Mouse (Mus musculus) E14TG2a.4 (cell line): ENCODE measurements around the gene Bcas3.

Source experiments
- H3K27me3 ChIP-seq: 2 replicates; pipeline ENCODE4 v1.6.1; 2014; ENCODE audit warnings: low read length, control low read depth; ENCODE audit not compliant: insufficient read depth
- H3K36me3 ChIP-seq: 2 replicates; pipeline ENCODE4 v1.6.1; 2014; ENCODE audit warnings: low read length, control low read depth; ENCODE audit not compliant: insufficient read depth
- H3K4me1 ChIP-seq: replicated peaks from 2 replicates; pipeline ENCODE4 v1.6.1; 2014; ENCODE audit warnings: low read depth, low read length, control low read depth
- H3K4me3 ChIP-seq: replicated peaks from 2 replicates; pipeline ENCODE4 v1.5.1; 2014; ENCODE audit warnings: mild to moderate bottlenecking, low read length
- H3K9me3 ChIP-seq: 2 replicates; pipeline ENCODE4 v1.6.1; 2014; ENCODE audit warnings: low read length, control low read depth
- CTCF ChIP-seq: conservative IDR thresholded peaks from 2 replicates; pipeline ENCODE4 v1.5.1; 2014; ENCODE audit warnings: low read length
- NANOG ChIP-seq: IDR thresholded peaks from 2 replicates; pipeline ENCODE4 v1.6.1; 2014; ENCODE audit warnings: borderline replicate concordance, low read length, mixed read lengths
- POU5F1 ChIP-seq: IDR thresholded peaks from 2 replicates; pipeline ENCODE4 v1.6.1; 2014; ENCODE audit warnings: low read length, borderline replicate concordance

Gene Bcas3

DNA sequence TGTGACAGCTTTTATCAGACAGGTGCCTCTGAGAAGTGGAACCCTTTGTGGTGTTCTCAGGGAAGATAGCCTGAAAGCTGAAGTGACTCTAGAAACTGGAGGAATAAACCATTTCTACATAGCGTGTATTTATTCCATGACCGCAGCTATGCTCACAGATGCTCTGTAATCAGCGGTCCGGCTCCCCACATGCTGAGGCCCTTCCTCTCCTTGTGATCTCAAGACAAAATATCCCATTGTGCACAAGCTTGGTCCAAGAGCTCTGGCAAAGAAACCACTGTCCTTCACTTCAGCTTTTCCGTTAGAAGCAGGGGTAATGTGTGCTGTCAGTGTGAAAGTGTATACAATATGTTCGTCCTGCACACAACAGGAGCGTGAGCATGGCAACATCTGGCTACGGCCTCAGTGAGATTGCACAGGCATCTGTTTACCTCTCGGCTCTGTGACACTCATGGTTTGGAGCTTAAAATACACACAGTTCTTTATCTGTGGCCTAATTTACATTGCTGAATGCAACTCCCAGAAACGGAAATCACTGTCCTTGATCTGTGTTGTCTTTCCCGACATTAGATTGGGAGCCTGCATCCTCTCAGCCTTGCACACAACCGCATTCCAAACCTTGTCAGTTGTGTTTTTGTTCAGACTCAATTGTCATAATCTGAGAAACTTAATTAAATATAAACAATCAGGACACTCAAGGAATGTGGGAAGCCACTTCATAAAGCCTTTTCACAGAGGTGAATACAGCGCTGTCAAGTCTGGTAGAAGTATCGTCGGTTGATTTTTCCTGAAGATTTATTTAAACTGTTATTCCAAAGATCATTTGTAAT is 225.1 kb downstream of the Bcas3 start:
- Histone ChIP-seq H3K9me3 (no peaks in the 10 kb centered on the region), H3K4me3 (no peak overlapping the region), H3K27me3 (no peaks in the 10 kb centered on the region), H3K36me3 (peaks cover 14% of the 10 kb centered on the region; the same call in 1 of the 2 replicates), H3K4me1 (no peaks in the 10 kb centered on the region; the same call in 1 of the 2 replicates)
- TF ChIP-seq POU5F1 (no peak), NANOG (no peak), CTCF (no peak)

DNA sequence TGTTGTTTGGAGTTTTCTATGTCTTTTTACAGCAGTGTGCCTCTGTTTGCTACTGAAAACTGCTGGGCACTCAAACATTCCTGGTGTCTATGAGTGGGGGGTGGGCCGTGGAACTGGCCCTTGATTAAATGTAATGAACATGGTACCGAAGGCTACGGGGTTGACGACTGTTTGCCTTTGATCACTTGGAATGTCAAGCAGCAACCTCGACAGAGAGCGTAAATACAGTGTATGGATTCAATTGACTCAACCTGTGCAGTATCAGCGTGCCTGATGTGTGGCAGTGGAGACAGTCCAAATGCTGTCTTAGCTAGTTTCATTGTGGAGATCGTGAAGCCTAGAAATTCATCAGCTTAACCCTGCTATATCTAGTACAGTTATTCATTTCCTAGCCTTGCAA is 231.1 kb downstream of the Bcas3 start:
- no peak for TF ChIP-seq CTCF
- H3K9me3 ChIP-seq = no peaks in the 10 kb centered on the region
- no peaks in the 10 kb centered on the region for H3K4me1 ChIP-seq
- H3K4me3 ChIP-seq = no peak overlapping the region
- H3K27me3 ChIP-seq = no peaks in the 10 kb centered on the region
- peaks cover 14% of the 10 kb centered on the region; the same call in 1 of the 2 replicates for H3K36me3 ChIP-seq

DNA sequence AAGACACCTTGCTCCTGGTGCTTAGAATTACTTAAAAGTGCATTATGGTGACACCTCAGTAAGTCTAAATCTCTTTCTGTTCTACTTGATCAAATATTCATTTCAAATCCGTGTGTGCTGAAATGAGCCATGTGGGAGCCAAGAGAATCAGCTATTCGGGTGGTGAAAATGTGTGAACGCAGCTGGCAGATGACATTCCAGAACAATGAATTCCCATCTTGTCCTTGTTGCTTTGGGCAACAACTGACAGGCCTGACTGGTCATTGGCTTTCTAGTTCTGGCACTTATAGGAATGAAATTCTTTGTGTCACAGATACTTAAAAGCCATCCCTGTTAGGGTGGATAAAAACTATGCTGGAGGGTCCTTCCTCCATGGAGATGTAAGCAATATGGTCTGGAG is 240.7 kb downstream of the Bcas3 start:
- no peak for TF ChIP-seq CTCF
- Histone ChIP-seq H3K27me3 (no peaks in the 10 kb centered on the region), H3K4me3 (no peak overlapping the region), H3K36me3 (0 out of 2 replicates have a peak, but pooled peaks cover 3% of the 10 kb centered on the region), H3K9me3 (no peaks in the 10 kb centered on the region), H3K4me1 (0 out of 2 replicates have a peak, but pooled peaks cover 2% of the 10 kb centered on the region)

DNA sequence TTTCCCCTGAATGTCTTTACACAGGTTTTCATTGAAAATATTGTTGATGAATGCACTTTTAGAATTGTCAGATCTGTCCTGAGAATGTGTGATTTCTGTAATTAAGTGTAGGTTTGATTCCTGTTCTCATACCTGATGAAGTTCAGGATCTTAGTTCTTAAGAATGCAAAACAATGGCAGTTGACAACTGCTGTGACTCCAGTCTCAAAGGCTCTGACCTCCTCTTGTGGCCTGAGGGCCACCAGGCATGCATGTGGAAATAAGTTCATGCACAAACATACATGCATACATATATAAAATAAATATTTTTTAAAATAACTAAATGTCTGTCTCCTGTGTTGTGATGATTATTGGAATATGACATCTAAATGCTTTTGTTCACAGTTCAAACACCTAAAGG is 246.3 kb downstream of the Bcas3 start:
- no peaks in the 10 kb centered on the region for H3K27me3 ChIP-seq
- 0 out of 2 replicates have a peak, but pooled peaks cover 2% of the 10 kb centered on the region for H3K4me1 ChIP-seq
- TF ChIP-seq CTCF (no peak), POU5F1 (no peak)
- H3K36me3 ChIP-seq = no peaks in the 10 kb centered on the region
- H3K4me3 ChIP-seq = no peak overlapping the region
- no peaks in the 10 kb centered on the region for H3K9me3 ChIP-seq

DNA sequence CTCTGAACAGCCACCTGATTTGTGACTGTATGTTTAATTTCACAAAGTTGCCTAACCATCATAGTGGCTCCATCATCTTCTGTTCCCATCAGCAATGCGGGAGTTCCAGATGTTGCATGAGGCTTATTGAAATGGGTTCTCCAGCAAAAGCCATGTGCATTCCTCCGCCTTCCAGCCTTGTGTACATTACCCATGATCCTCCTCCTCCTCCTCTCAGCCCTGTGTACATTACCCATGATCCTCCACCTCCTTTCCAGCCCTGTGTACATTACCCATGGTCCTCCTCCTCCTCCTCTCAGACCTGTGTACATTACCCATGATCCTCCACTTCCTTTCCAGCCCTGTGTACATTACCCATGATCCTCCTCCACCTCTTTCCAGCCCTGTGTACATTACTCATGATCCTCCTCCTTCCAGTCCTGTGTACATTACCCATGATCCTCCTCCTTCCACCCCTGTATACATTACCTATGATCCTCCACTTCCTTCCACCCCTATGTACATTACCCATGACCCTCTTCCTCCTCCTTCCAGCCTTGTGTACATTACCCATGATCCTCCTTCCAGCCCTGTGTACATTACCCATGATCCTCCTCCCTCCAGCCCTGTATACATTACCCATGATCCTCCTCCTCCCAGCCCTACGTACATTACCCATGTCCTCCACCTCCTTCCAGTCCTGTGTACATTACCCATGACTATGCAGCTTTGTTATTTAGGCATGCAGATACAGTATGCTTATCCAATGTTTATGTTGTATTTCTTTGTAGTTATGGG is 250.8 kb downstream of the Bcas3 start:
- no peak overlapping the region for H3K4me3 ChIP-seq

DNA sequence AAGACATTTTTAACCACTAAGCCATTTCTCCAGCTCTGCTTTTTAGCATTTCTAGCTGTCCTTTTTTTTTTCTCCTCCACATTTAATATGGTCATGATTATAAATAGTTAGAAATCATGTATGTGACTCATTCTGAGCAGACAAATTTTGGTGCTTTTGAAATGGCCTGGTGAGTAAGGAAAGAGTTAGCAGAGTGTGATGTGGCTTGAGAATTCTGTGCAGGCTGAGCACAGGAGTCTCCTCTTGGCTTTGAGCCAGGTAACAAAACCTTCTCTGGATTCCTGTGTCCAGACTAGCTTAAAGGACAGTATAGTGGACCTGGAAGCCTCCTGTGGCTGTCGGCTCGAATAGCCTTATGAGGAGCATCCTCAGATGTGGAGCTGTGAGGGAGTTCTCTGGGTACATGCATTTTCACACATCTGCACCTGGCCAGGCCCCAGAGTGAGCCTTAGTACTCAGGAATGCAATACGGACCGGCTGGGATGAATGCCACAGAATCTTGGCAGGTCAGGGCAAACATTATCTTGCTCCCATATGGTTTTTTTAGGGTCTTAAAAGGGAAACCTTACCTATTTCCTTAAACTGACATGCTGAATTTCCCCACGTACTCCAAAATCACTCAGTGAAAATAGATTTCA is 256.5 kb downstream of the Bcas3 start:
- Histone ChIP-seq H3K4me1 (peaks cover 6% of the 10 kb centered on the region; the same call in 1 of the 2 replicates), H3K27me3 (no peaks in the 10 kb centered on the region), H3K9me3 (no peaks in the 10 kb centered on the region), H3K4me3 (no peak overlapping the region), H3K36me3 (no peaks in the 10 kb centered on the region)
- TF ChIP-seq POU5F1 (no peak), NANOG (no peak), CTCF (no peak)

More for the DNA sequence above, 250.8 kb downstream of the Bcas3 start:
- Histone ChIP-seq H3K4me1 (no peaks in the 10 kb centered on the region), H3K27me3 (no peaks in the 10 kb centered on the region), H3K36me3 (no peaks in the 10 kb centered on the region), H3K9me3 (no peaks in the 10 kb centered on the region)
- no peak for TF ChIP-seq NANOG
- no peak for TF ChIP-seq CTCF
- no peak for TF ChIP-seq POU5F1

DNA sequence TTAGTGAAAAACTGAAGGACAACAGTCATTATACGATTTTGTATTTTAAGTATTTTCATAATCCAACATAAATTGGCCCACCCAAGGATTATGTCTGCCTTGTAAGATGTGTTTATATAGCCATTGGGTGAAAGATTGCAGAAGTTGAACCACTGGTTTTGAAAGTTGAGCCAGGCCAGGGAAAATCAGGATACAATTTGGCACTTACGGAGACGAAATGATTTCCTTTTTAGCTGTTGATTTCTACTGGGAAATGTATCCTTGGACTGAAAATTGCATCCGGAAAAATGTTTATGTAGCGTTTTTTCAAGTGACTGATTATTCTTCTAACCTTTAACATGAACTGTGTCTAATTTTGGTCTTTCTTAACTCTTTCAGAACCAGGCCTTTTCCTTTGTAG is 260.1 kb downstream of the Bcas3 start:
- peaks cover 6% of the 10 kb centered on the region; the same call in 1 of the 2 replicates for H3K4me1 ChIP-seq
- no peak overlapping the region for H3K4me3 ChIP-seq
- no peaks in the 10 kb centered on the region for H3K36me3 ChIP-seq
- TF ChIP-seq POU5F1 (no peak), NANOG (no peak), CTCF (no peak)
- H3K27me3 ChIP-seq = no peaks in the 10 kb centered on the region
- no peaks in the 10 kb centered on the region for H3K9me3 ChIP-seq

DNA sequence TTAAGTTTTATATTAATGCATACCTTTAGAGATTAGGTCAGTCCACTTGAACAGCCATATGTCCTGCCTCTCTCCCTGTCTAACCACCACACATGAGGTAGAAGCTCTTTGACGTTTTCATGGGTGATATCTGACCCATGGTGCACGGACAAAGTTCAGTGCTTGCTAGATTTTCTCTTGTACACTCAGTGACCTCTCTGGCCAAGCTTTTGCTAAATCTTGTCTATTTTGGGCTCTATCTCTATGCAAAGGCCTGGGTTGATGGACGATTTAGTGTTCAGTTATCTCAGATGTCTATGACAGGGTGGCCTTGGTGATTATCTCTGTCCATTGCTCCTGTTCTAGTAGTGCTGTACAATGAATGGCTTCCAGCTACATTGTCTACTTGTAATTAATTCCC is 260.6 kb downstream of the Bcas3 start:
- Histone ChIP-seq H3K9me3 (no peaks in the 10 kb centered on the region), H3K27me3 (no peaks in the 10 kb centered on the region), H3K4me3 (no peak overlapping the region), H3K36me3 (no peaks in the 10 kb centered on the region), H3K4me1 (peaks cover 6% of the 10 kb centered on the region; the same call in 1 of the 2 replicates)
- no peak for TF ChIP-seq NANOG
- no peak for TF ChIP-seq POU5F1
- no peak for TF ChIP-seq CTCF
